Mouse (Mus musculus): ENCODE measurements around the gene Ddx3y. TPM values are rescaled to one million over a fixed set of nuclear protein-coding genes. Genes with fewer than 3 reads are reported as not detected.

The Ddx3y gene
- polyA plus RNA-seq (2015; fragmentation: Nextera tagmentation; extraction: Ambion mirVana) = 15.9 and 17.2 TPM in 2 replicates

DNA sequence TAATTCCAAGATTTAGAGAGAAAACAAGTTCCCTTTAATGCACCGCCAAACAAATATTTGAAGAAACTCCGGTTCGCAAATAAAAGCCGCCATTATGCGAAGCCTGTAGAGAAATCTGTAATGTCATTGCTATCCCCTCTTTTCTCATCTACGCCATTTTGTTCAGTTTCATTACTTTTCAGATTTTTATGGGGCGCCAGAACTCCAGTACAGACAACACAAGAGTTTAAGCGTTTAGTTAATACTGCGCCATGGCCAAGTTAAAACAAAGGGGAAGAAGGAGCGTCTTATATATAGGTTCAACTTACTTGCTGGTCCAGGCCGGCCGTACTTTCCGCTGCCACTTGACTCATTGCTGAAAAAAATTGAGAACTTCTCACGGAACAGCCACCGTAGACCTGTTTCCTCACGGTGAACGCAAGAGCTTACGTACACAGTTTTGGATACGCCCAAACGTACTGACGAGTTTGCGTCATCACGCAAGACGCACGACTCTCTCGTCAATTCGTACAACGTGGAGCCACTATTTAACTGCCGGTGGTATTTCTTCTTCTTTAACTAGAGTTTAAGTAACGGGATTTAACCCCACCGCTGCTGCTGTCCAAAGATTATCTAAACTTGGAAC is at the start of gene Ddx3y:
TSS of gene Ddx3y (minus strand) at position 459 of the 625 bp plus-strand sequence.
- H3K36me3 ChIP-seq = no peaks in the 10 kb centered on the region
- H3K4me1 ChIP-seq = no peaks in the 10 kb centered on the region
- no peaks in the 10 kb centered on the region for H3K9me3 ChIP-seq (replicated peaks)
- H3K4me2 ChIP-seq = peak within 1 kb of the TSS; percentile 43
- peak; percentile 98 for ATAC-seq (ENCODE audit: low FRiP score)
- peak within 1 kb of the TSS; percentile 41 for H3K4me3 ChIP-seq (replicated peaks)
- no peak within 1 kb of the TSS for H3K9ac ChIP-seq (replicated peaks)
- peak within 1 kb of the TSS; percentile 51 for H3K27ac ChIP-seq (replicated peaks)
- WGBS = 6% methylated on average over 28 of the region's 31 CpGs
- no peaks in the 10 kb centered on the region for H3K27me3 ChIP-seq (replicated peaks)

DNA sequence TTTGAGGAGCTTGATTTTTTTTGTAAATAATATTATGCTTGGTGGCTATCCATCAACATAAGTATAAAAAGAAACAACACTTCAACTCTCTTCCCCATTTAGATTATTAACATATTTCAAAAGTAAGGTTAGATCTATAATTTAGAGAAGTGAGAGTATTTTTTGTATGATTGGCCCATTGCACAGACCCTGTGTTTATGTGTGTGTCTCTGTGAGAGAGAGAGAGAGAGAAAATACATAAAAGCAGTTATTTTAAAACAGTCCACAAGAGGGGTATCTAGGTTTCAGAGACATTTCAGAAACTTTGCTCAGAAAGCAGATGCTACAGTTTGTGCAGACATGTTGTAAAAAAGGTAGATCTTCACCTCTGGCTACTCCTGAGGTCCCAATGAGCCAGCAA is 7.3 kb upstream of the Ddx3y start:
- H3K27ac ChIP-seq (replicated peaks) = no peak overlapping the region
- no peak for ATAC-seq (ENCODE audit: low FRiP score)
- H3K9ac ChIP-seq (replicated peaks) = no peak overlapping the region
- no peak overlapping the region for H3K4me3 ChIP-seq (replicated peaks)
- H3K4me2 ChIP-seq = no peak overlapping the region
- no peaks in the 10 kb centered on the region for H3K36me3 ChIP-seq
- H3K9me3 ChIP-seq (replicated peaks) = no peaks in the 10 kb centered on the region
- no peaks in the 10 kb centered on the region for H3K4me1 ChIP-seq
- no peaks in the 10 kb centered on the region for H3K27me3 ChIP-seq (replicated peaks)

DNA sequence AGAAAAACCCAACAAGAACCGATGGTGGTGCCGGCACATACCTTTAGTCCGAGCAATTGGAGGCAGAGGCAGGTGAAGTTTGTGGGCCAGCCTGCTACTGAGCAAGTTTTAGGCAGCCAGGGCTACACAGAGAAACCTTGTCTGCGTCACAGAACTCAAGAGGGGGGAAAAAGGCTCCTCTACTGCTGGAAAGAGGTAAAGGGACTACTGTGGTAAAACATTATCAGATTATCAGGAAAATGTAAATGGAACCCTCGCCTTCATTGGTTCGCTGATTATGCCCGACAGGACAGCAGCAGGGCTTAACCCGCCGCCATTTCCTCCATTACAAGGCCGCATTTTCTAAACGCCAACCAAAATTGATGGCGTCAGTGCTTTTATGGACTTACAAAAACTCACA is 694 bp downstream of the Ddx3y start:
- Histone ChIP-seq H3K9me3 (replicated peaks) (no peaks in the 10 kb centered on the region), H3K27ac (replicated peaks) (peak overlapping the region; percentile 51), H3K27me3 (replicated peaks) (no peaks in the 10 kb centered on the region), H3K36me3 (no peaks in the 10 kb centered on the region), H3K4me3 (replicated peaks) (peak overlapping the region; percentile 41), H3K9ac (replicated peaks) (no peak overlapping the region), H3K4me1 (no peaks in the 10 kb centered on the region), H3K4me2 (peak overlapping the region; percentile 43)
- 3% methylated on average over 11 of the region's 12 CpGs for WGBS
- ATAC-seq (ENCODE audit: low FRiP score) = peak; percentile 61; the same call in 1 of the 2 replicates

DNA sequence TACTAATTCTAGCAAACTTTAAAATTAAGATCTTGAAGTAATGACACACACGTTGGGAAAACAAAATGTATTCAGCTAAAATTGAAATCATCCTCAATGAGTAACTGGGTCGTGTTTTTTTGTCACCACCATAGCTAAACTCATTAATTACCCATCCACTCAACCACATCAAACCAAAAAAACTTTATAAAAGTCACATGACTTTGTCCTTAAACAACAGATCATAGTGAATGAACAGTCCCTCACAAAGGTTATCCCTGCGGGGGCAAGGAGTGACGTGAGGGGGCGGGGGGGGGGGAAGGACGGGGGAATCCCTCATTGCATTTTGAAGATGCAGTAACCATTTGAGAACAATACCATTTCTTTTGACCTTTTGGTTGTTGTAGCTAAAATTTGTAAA is 40.3 kb downstream of the Ddx3y start:
- H3K9me3 ChIP-seq (replicated peaks) = no peaks in the 10 kb centered on the region
- H3K4me2 ChIP-seq = peak overlapping the region; percentile 23; the same call in 1 of the 2 replicates
- no peak overlapping the region for H3K4me3 ChIP-seq (replicated peaks)
- ATAC-seq (ENCODE audit: low FRiP score) = 0 out of 2 replicates have a peak, but pooled peaks have one; percentile 28
- 43% methylated on average over 6 of the region's 6 CpGs for WGBS
- no peaks in the 10 kb centered on the region for H3K27me3 ChIP-seq (replicated peaks)
- H3K27ac ChIP-seq (replicated peaks) = no peak overlapping the region
- no peak overlapping the region for H3K9ac ChIP-seq (replicated peaks)
- no peaks in the 10 kb centered on the region for H3K4me1 ChIP-seq
- no peaks in the 10 kb centered on the region for H3K36me3 ChIP-seq

DNA sequence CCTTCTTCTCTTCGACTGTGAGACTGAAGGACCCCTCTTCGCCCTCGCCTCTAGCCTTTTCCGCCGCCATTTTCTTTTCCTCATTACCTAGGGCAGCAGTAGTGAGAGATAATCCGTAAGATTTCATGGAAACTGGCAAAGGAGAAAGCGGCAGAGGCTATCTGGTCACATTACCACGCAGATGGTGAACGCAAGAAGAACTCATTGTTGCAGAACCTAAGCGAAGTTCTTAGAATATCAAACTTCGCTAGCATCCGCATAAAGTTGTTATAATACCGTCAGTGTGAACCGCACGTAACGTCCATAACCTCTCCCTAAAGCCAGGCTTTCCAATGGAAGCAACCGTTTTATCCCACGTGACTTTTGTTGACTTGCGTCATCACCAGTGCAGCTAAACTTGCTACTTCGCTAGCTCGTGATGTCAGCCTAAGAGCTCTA is 41.0 kb downstream of the Ddx3y start, which contains the start of gene Uty:
TSS of gene Uty (minus strand) at position 334 of the 438 bp plus-strand sequence.
- WGBS = 0% methylated on average over 21 of the region's 21 CpGs
- Histone ChIP-seq H3K9ac (replicated peaks) (peak within 1 kb of the TSS; percentile 46), H3K4me1 (no peaks in the 10 kb centered on the region), H3K27ac (replicated peaks) (peak within 1 kb of the TSS; percentile 79), H3K4me3 (replicated peaks) (peak within 1 kb of the TSS; percentile 43), H3K27me3 (replicated peaks) (no peaks in the 10 kb centered on the region), H3K36me3 (no peaks in the 10 kb centered on the region), H3K4me2 (peak within 1 kb of the TSS; percentile 49), H3K9me3 (replicated peaks) (no peaks in the 10 kb centered on the region)
- ATAC-seq (ENCODE audit: low FRiP score) = peak; percentile 99

DNA sequence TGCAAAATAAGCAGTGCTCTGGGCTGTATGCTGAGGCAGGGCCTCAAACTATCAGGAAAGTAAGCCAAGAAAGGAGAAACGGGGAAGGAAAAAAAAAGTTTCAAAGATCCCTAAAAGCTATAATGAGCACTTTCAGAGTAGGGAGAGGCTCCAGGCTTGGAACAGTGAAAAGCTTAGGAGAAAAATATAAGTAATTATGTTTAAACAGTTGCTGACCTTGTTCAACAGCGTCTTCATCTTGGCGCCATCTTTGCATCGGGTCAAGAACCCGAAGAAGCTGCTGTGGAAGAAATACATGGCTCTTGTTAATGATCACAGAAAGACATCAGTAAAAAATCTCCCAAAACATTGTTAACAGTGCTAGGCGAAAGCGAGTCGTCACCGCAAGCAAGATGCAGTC is 41.5 kb downstream of the Ddx3y start:
- 0 out of 2 replicates have a peak, but pooled peaks have one; percentile 33 for ATAC-seq (ENCODE audit: low FRiP score)
- H3K9me3 ChIP-seq (replicated peaks) = no peaks in the 10 kb centered on the region
- no peaks in the 10 kb centered on the region for H3K4me1 ChIP-seq

DNA sequence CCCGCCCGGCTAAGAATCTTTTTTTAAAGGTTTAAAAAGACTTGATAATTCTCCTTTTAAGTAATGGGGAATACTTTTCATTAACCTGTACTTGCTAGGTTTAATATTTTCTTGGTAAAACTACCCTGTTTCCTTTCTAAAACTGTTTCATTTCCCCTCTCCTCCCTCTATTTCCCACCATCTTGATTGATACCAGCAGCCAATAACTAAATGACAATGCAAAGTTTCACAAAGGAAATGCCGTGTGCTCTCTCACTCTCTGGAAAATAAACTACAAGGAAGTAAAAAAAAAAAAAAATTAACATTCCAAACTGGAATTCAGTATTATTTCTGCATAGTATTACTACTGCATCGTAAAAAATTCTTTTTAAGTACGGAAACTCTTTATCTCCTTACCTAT is 42.0 kb downstream of the Ddx3y start:
- no peak overlapping the region for H3K9ac ChIP-seq (replicated peaks)
- 59% methylated on average over 5 of the region's 5 CpGs for WGBS
- no peaks in the 10 kb centered on the region for H3K4me1 ChIP-seq

More for the DNA sequence above, 41.5 kb downstream of the Ddx3y start:
- Histone ChIP-seq H3K36me3 (no peaks in the 10 kb centered on the region), H3K4me2 (peak overlapping the region; percentile 49), H3K9ac (replicated peaks) (peak overlapping the region; percentile 46), H3K27ac (replicated peaks) (peak overlapping the region; percentile 79), H3K27me3 (replicated peaks) (no peaks in the 10 kb centered on the region), H3K4me3 (replicated peaks) (peak overlapping the region; percentile 43)
- WGBS = under 1% methylated on average over 9 of the region's 9 CpGs

DNA sequence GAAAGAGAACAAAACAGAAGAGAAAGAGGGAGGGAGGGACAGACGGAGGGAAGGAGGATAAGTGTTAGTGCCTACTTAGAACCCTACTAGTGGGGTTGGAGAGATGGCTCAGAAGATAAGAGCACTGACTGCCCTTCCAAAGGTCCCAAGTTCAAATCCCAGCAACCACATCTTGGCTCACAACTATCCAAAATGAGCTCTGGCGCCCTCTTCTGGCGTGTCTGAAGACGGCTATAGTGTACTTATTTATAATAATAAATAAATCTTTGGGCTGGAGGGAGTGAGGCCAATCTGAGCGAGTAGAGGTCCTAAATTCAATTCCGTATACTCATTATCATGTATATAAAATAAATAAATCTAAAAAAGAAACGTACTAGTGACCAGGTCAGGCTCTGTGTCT is 66.4 kb downstream of the Ddx3y start:
- H3K9ac ChIP-seq (replicated peaks) = no peak overlapping the region
- no peaks in the 10 kb centered on the region for H3K36me3 ChIP-seq
- H3K4me1 ChIP-seq = no peaks in the 10 kb centered on the region
- no peaks in the 10 kb centered on the region for H3K9me3 ChIP-seq (replicated peaks)
- WGBS = 88% methylated on average over 7 of the region's 7 CpGs
- no peak for ATAC-seq (ENCODE audit: low FRiP score)
- H3K4me2 ChIP-seq = no peak overlapping the region
- no peaks in the 10 kb centered on the region for H3K27me3 ChIP-seq (replicated peaks)
- no peak overlapping the region for H3K4me3 ChIP-seq (replicated peaks)
- H3K27ac ChIP-seq (replicated peaks) = no peak overlapping the region

More for the DNA sequence above, 42.0 kb downstream of the Ddx3y start:
- Histone ChIP-seq H3K27me3 (replicated peaks) (no peaks in the 10 kb centered on the region), H3K27ac (replicated peaks) (no peak overlapping the region), H3K9me3 (replicated peaks) (no peaks in the 10 kb centered on the region), H3K4me2 (peak overlapping the region; percentile 49), H3K36me3 (no peaks in the 10 kb centered on the region), H3K4me3 (replicated peaks) (peak overlapping the region; percentile 43)
- no peak for ATAC-seq (ENCODE audit: low FRiP score)

Other genes starting within 250 kb of the Ddx3y start
- 8.8 and 11.7 TPM in 2 replicates for gene Uty, start 40.9 kb downstream of the Ddx3y start, polyA plus RNA-seq (2015; fragmentation: Nextera tagmentation; extraction: Ambion mirVana)
- not detected in 2 replicates for gene Usp9y, start 173.2 kb upstream of the Ddx3y start, polyA plus RNA-seq (2015; fragmentation: Nextera tagmentation; extraction: Ambion mirVana)